Mouse (Mus musculus) right cerebral cortex, postnatal 4 days (tissue): ENCODE measurements around the gene Nfatc4.
A peak's percentile ranks its signal among the peaks of the same experiment; 100 is the strongest.

Experiments
- DNase-seq: peaks from one replicate; pipeline ENCODE4 v3.0.0-alpha.2; 2022

Gene Nfatc4

GRCm38 (mm10) chr14:55822991-55823762, at the start of gene Nfatc4:
Gene Nfatc4 (plus strand): TSS chr14:55823144.
- peak; percentile 72 for DNase-seq

DNA sequence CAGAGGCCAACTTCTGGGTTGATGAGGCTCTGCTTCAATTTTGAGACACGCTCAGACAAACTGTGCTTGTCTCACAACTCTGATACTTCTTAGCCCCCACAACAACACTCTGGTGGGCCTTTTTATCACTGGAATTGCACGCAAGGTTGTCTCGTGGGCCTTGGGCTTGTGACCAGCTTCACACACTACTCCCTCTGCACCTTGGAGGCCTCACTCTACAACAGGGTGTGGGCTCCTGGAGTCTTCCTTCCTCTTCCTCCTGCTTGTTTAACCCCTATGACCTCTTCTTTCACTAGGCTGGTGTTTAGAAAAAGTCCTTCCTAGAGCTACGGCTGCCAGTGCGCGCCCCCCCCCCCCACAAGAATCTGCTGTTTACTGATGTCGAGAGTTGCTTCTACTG, 46.2 kb upstream of the Nfatc4 start:
- DNase-seq, result no peak

GRCm38 (mm10) chr14:55777176-55777575, 45.8 kb upstream of the Nfatc4 start:
- DNase-seq, result no peak

GRCm38 (mm10) chr14:55777806-55778205, 45.1 kb upstream of the Nfatc4 start:
- DNase-seq, result no peak

GRCm38 (mm10) chr14:55778686-55779085, 44.3 kb upstream of the Nfatc4 start:
- DNase-seq, result no peak

- no peak for DNase-seq
Measured at GRCm38 (mm10) chr14:55779656-55780055, 43.3 kb upstream of the Nfatc4 start.

DNA sequence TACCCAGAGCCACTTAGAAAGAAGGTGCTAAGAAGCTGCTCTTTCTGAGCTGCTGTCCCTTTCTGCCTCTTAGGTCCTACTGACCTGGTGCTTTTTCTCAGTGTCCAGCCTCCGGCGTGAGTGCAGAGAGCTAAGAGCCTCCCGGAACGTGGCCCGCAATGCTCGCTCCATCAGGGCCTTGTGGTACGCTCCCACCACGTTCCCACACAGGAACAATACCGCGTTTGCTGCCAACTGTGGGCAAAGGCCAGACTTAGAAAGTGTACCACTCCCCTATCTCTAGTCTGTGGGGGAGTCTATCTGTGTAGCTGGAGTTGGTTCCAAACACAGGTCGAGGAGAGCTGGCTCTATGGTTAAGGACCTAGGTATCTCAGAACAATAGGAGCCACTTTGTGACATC, 42.2 kb upstream of the Nfatc4 start:
- DNase-seq, result no peak

DNA sequence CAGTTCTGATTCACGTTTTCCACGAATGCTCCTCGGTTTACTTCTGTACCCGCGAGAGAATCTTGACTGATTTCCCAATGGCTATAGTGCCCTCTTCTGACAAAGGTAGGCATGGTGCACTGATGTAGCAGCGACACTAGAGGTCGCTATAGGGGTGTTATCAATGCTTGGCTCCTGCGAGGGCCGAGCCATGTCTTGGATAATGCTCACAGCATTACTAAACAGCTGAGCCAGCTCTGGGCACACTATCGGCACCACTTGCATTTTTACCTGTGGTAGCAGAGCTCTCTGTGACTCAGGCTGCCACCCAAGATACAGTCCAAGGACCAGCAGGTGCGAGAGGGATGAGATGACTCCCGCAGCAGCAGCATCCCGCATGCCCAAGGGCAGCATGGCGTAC, 41.6 kb upstream of the Nfatc4 start:
- no peak for DNase-seq

DNA sequence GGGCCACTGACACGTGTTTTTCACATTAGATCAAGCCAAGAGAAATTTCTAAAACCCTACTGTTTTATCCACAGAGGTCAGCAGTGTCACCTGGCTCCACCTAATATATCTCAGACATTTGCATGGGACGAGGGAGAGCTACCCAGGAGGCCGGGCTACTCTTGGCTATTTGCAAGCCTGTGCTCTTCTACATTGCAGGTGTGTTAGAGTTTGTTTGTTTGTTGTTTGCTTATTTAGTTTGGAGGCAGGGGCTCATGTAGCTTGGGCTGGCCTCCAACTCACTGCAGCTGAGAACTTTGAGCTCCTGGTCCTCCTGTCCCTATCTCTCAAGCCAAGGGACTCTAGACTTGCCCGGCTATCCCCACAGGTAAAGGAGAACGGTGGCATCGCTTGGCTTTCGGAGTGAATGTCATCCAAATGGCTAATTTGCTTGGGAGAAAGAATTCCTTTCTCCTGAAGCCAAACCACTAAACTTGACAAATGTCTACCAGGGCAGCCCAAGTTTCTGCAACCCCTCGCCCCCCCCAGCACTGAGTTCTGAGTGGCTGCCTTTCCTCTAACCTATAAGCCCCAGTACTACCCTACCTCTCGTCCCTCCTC, 40.5 kb upstream of the Nfatc4 start:
- no peak for DNase-seq

DNA sequence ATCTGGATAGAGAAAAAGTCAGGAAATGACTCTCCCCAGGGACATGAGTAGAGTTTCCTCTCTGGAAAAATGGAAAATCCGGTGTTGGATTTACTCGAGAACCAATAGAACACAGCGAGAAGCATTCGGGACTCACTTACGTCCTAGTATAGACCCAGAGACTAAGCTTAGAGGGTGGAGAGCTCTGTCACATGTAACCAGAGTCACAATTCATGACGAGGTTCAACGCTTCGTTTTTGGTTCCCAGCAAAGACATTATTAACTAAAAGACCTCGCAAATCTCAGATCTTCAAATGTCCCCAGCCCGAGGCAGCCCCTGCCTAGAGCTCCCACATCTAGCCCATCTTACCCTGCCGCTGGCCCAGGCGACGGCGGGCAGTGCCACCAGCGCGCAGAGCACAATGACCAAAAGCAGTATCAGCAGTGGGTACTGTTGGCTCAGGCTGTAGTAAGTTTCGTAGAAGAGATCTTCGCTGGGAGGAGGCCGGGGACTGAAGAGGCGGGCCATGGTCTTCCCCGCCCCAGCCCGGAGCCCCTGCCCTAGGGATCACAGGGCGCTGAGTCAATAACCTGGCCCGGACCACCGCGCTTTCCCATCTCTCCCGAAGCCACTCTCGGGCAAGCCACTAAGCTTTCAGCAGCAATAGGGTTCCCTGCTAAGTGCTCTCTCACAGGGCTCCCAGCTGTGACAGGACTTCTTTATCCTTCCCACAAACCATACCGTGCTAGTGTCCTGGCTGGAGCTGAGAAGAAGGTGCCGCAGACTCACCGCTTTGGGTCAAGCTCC, 39.6 kb upstream of the Nfatc4 start:
- no peak for DNase-seq

DNA sequence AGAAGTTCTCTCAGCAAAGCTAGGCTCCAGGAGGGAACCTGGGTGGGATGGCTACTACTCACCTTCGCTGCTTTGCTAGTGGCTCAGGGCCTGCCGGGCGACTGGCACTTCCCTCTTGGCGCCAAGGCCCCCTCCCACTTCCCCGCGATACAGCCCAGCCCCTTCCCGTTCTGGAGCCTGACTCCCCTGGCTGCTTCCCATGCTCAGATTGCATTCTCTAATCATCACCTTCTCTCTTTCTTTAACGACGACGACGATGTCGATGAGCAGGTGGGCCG, 39.0 kb upstream of the Nfatc4 start, which contains the start of gene Adcy4:
Gene Adcy4 (minus strand): TSS at position 138 of the 278 bp plus-strand sequence.
- DNase-seq, result no peak

- no peak for DNase-seq
Measured at GRCm38 (mm10) chr14:55785195-55785594, 37.7 kb upstream of the Nfatc4 start.

- no peak for DNase-seq
Measured at GRCm38 (mm10) chr14:55787731-55788130, 35.2 kb upstream of the Nfatc4 start.

DNA sequence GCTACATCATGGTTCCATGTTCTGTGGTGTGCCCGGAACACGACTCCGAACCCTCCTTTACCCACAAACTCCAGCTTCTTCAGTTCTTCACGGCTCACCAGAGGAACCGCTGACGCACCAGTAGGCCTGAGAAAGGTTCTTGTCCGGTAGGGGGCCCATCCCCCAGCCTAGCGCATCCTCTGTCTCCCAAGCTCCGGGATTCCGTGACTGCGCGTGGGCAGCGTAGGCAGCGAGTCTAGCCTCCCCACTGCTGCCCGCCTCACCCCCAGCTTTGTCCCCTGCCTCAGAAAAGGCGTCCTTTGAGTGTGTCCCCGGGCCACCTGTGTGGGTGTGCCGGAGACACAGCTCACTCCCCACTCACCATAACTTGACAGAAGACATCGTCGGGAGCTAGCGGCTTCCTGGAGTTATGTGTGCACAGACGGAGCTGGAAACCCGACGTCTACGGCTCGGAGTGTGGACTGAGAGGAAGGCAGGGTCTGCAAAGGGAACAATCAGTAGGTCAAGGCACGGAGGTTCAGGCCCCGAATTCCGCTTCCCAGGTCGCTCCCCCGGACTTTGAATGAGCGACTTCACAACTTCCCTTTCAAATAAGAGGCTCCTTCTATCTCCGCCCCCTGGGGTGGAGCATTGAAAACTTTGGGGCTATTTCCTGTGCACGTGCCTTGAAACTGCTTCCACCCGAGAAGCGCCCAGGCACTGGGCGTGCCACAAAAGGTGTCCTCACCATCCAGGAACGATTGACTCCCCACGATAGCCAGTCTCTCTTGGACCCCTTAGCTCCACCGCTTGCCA, 34.5 kb upstream of the Nfatc4 start, which contains the start of gene Ripk3:
Gene Ripk3 (minus strand): TSS at position 610 of the 795 bp plus-strand sequence.
- no peak for DNase-seq

GRCm38 (mm10) chr14:55793461-55793860, 29.5 kb upstream of the Nfatc4 start:
- no peak for DNase-seq

- DNase-seq, result no peak
Measured at GRCm38 (mm10) chr14:55793946-55794345, 29.0 kb upstream of the Nfatc4 start.

DNA sequence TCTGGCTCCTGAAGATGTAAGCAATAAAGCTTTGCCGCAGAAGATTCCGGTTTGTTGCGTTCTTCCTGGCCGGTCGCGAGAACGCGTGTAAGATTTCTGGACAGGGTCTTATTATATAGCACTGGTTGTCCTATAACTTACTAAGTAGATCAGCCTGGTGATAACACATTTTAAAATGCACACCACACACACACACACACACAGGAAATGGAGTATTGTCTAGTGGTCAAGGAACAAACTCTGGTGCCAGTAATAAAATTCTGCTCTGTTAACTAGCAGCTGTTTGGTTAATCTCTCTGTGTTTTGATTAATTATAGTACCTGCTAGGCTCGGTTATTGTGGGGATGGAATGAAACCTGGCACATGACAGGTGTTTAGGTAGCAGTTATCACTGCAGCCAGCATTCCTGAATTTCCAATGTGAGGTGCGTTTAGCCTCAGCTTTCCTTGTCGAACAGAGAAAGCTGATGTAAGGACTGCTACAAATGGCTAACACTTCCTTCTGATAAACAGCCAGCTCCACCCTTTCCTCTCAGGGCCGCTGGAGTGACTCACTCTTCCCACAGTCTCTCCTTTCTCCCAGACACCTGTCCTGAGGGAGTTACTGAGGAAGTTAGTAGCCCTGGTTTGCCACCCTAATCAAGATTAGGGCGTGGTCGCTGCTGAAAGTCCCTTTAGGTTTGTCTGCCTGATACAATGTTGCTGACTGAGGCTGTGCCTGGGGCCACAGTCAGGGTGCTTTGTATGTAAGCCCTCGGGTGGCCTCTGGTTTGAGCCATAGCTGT, 27.4 kb upstream of the Nfatc4 start:
- no peak for DNase-seq

GRCm38 (mm10) chr14:55814885-55815284, 8.1 kb upstream of the Nfatc4 start:
- DNase-seq, result peak; percentile 76

DNA sequence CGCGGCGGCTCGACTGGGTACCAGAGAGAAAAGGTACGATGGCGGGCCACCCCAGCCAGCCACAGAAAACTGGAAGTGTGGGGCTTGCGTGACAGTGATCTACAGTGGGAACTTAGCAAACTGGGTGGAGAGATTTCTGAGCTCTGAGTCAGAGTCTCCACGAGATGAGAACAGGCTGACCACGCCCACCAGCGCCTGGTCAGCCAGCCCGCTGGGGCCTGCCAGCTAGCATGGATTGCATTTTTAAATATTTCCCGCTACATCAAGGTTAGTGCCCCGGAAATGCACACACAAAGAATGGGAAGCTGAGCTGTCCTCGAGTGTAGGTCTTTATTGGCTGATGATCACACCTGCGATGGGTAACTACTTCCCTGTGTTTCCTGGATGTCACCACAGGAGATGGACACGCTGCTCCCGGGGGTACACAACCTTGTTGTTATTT, 7.6 kb upstream of the Nfatc4 start:
- DNase-seq, result peak; percentile 41

- DNase-seq, result peak; percentile 0
Measured at GRCm38 (mm10) chr14:55819845-55820405, 3.0 kb upstream of the Nfatc4 start.

- DNase-seq, result peak; percentile 1
Measured at GRCm38 (mm10) chr14:55820576-55820975, 2.4 kb upstream of the Nfatc4 start.
